Mouse (Mus musculus) thymus, adult 2 months (tissue): ENCODE data around the gene Spon1. TPM values are rescaled to one million over a fixed set of nuclear protein-coding genes. Genes with fewer than 3 reads are reported as not detected.
A peak's percentile ranks its signal among the peaks of the same experiment; 100 is the strongest.

Source experiments
- DNase-seq: peaks from one replicate; pipeline ENCODE4 v3.0.0; 2021
- H3K27ac ChIP-seq: fragments of 200-500 bp; 2 replicates; pipeline ENCODE4 v1.5.1; 2012; ENCODE audit warnings: low read length, control low read depth; ENCODE audit not compliant: control insufficient read depth, insufficient read depth
- H3K27me3 ChIP-seq: fragments of 200-500 bp; 2 replicates; pipeline ENCODE4 v1.6.1; 2012; ENCODE audit warnings: mild to moderate bottlenecking, low read length, moderate library complexity, mixed read lengths; ENCODE audit not compliant: control insufficient read depth, insufficient read depth
- H3K36me3 ChIP-seq: fragments of 200-500 bp; 2 replicates; pipeline ENCODE4 v1.6.1; 2012; ENCODE audit warnings: mild to moderate bottlenecking, low read length, moderate library complexity; ENCODE audit not compliant: control insufficient read depth, insufficient read depth
- H3K4me1 ChIP-seq: fragments of 200-500 bp; replicated peaks from 2 replicates; pipeline ENCODE4 v1.6.1; 2012; ENCODE audit warnings: low read length; ENCODE audit not compliant: control insufficient read depth, insufficient read depth
- H3K4me3 ChIP-seq: fragments of 200-500 bp; 2 replicates; pipeline ENCODE4 v1.5.1; 2012; ENCODE audit warnings: mild to moderate bottlenecking, low read length, control low read depth, moderate library complexity; ENCODE audit not compliant: control insufficient read depth, insufficient read depth
- CTCF ChIP-seq: fragments of 200-500 bp; IDR thresholded peaks from 2 replicates; pipeline ENCODE4 v1.5.1; 2012; ENCODE audit warnings: mild to moderate bottlenecking, control low read depth, low read length, moderate library complexity, borderline replicate concordance; ENCODE audit not compliant: control insufficient read depth, poor library complexity, insufficient read depth; ENCODE audit errors: extremely low read depth
- POLR2A ChIP-seq: fragments of 200-500 bp; IDR thresholded peaks from 2 replicates; pipeline ENCODE4 v1.6.1; 2012; ENCODE audit warnings: mild to moderate bottlenecking, low read length, control low read depth, moderate library complexity; ENCODE audit not compliant: control insufficient read depth, poor library complexity, insufficient read depth; ENCODE audit errors: extremely low read depth
- WGBS: fragments of 180-500 bp; shearing (Covaris S2); methylation state at CpG from one replicate; pipeline ENCODE4 v1.1.7; 2018; 5-methylcytosine and 5-hydroxymethylcytosine counted together
- polyA plus RNA-seq: library from polyadenylated mRNA; depleted of rRNA; stranded (reverse); fragments of >200 nt; gene quantifications from 2 replicates; pipeline ENCODE4 v1.2.3, GENCODE M21; 2012

The Spon1 gene
- polyA plus RNA-seq, 1 experiment, result 3.3 TPM

- no peaks in the 10 kb centered on the region for H3K27me3 ChIP-seq
- 79% methylated on average over 3 of the region's 3 CpGs for WGBS
- no peak overlapping the region for H3K4me3 ChIP-seq
- peaks cover 2% of the 10 kb centered on the region for H3K4me1 ChIP-seq
- no peak for TF ChIP-seq CTCF
- no peak for TF ChIP-seq POLR2A
- no peak overlapping the region for H3K27ac ChIP-seq
- no peaks in the 10 kb centered on the region for H3K36me3 ChIP-seq
- no peak for DNase-seq
Measured at GRCm38 (mm10) chr7:114018861-114019260, 253.1 kb downstream of the Spon1 start.

- Histone ChIP-seq H3K27ac (no peak overlapping the region), H3K4me1 (peaks cover 2% of the 10 kb centered on the region), H3K36me3 (no peaks in the 10 kb centered on the region), H3K4me3 (peak overlapping the region; percentile 57), H3K27me3 (no peaks in the 10 kb centered on the region)
- WGBS, result 25% methylated on average over 11 of the region's 11 CpGs
- DNase-seq, result peak; percentile 11
- TF ChIP-seq CTCF, result no peak
- no peak for TF ChIP-seq POLR2A
Measured at GRCm38 (mm10) chr7:114020057-114020703, 254.4 kb downstream of the Spon1 start.

- no peak overlapping the region for H3K27ac ChIP-seq
Measured at GRCm38 (mm10) chr7:114020704-114021093, 254.9 kb downstream of the Spon1 start.

GRCm38 (mm10) chr7:114026923-114027322 is 261.1 kb downstream of the Spon1 start:
- H3K4me1 ChIP-seq, result no peaks in the 10 kb centered on the region
- no peaks in the 10 kb centered on the region for H3K27me3 ChIP-seq
- DNase-seq, result no peak
- H3K27ac ChIP-seq, result no peak overlapping the region
- no peak for TF ChIP-seq CTCF
- no peak for TF ChIP-seq POLR2A
- H3K36me3 ChIP-seq, result no peaks in the 10 kb centered on the region
- WGBS, result 90% methylated on average over 8 of the region's 8 CpGs
- H3K4me3 ChIP-seq, result no peak overlapping the region

More at GRCm38 (mm10) chr7:114020704-114021093, 254.9 kb downstream of the Spon1 start:
- peak; percentile 76 for DNase-seq
- 1% methylated on average over 11 of the region's 11 CpGs for whole genome bisulfite sequencing
- Histone ChIP-seq H3K36me3 (no peaks in the 10 kb centered on the region), H3K27me3 (no peaks in the 10 kb centered on the region), H3K4me1 (peaks cover 2% of the 10 kb centered on the region), H3K4me3 (peak overlapping the region; percentile 57)
- TF ChIP-seq POLR2A (no peak), CTCF (no peak)

GRCm38 (mm10) chr7:114027406-114027805 is 261.6 kb downstream of the Spon1 start:
- TF ChIP-seq CTCF, result no peak
- TF ChIP-seq POLR2A, result no peak
- Histone ChIP-seq H3K4me1 (no peaks in the 10 kb centered on the region), H3K36me3 (no peaks in the 10 kb centered on the region), H3K4me3 (no peak overlapping the region), H3K27ac (no peak overlapping the region), H3K27me3 (no peaks in the 10 kb centered on the region)
- no peak for DNase-seq
- 89% methylated on average over 3 of the region's 3 CpGs for WGBS

- 95% methylated on average over 5 of the region's 5 CpGs for WGBS
- Histone ChIP-seq H3K4me1 (no peaks in the 10 kb centered on the region), H3K36me3 (no peaks in the 10 kb centered on the region), H3K27ac (no peak overlapping the region), H3K4me3 (no peak overlapping the region), H3K27me3 (no peaks in the 10 kb centered on the region)
- no peak for DNase-seq
- no peak for TF ChIP-seq CTCF
- TF ChIP-seq POLR2A, result no peak
Measured at GRCm38 (mm10) chr7:114028828-114029227, 263.0 kb downstream of the Spon1 start.
